Mouse (Mus musculus) WW6 (cell line): ENCODE measurements around the gene Gm10518.

Source experiments
- DNase-seq: peaks from one replicate; pipeline ENCODE4 v3.0.0-alpha.2; 2013; ENCODE audit warnings: low read depth, low spot score

The Gm10518 gene

GRCm38 (mm10) chr1:179833596-179833995 lies 30.4 kb downstream of the Gm10518 start:
- DNase-seq, result no peak

GRCm38 (mm10) chr1:179835753-179836425 lies 32.7 kb downstream of the Gm10518 start:
- no peak for DNase-seq

GRCm38 (mm10) chr1:179836426-179837404 lies 33.5 kb downstream of the Gm10518 start:
- DNase-seq, result no peak

- no peak for DNase-seq
Observed at GRCm38 (mm10) chr1:179842568-179842967, 39.4 kb downstream of the Gm10518 start.

DNA sequence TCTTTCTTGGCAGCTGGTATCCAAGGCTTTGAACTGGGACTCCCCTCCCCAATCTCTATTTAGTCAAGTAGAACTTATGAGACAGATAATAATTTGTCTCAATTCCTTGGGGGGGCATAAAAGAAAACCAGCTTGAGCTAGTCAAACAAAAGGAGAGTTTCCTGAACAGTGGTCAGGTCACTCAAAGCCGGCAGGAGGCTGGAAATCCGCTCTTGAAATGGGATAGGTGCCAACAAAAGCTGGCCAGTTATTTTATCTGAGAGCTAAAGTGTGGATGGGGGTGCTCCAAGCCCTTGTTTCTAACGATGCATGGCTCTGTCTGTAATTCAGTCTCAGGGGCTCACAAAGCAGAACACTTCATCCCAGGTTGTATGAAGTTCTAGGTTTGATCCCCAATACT lies 40.8 kb downstream of the Gm10518 start:
- no peak for DNase-seq

GRCm38 (mm10) chr1:179844894-179845293 lies 41.7 kb downstream of the Gm10518 start:
- DNase-seq, result no peak

- DNase-seq, result no peak
Observed at GRCm38 (mm10) chr1:179845832-179846499, 42.8 kb downstream of the Gm10518 start.

GRCm38 (mm10) chr1:179847173-179847572 lies 44.0 kb downstream of the Gm10518 start:
- DNase-seq, result no peak

DNA sequence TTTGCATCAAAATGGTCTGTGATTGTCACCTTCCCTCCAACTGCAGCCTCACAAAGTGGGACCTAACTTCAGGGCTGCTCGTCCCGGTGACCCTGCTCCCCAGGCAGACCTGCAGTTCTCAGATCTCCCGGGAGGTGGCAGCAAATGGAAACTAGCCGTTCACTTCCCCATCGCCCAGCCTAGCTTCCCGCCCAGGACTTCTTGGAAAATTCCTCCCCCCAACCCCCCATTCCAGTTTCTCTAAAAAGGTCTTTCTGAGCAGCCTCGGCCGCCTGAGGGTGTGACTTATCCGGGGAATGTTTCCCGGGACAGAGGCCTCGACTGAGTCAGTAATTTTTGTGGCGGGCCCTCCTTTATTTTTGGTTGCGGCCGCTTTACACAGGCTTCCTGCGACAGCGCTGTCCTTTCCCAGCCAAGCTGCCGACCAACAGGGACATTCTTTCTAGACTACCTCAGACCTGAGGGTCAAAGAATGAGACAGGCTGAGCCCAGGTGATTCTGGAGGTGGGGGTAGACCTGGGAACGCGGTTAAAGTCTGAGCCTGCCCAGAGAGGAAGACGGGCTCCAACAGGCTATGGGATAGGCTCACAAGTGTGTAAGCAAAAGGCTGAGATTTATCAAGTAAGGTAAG lies 44.7 kb downstream of the Gm10518 start:
- no peak for DNase-seq

GRCm38 (mm10) chr1:179853421-179853820 lies 50.2 kb downstream of the Gm10518 start:
- no peak for DNase-seq
